Comparison of ENCODE assay signal across 9 mouse cellular contexts in genomic region chr19:10677915-10678771, GRCm38 (mm10). TPM values are rescaled to one million over a fixed set of nuclear protein-coding genes. Genes with fewer than 3 reads are reported as not detected.
DNase-seq lines count a peak whose midpoint lies in the region; ATAC-seq and TF ChIP-seq lines count a peak whose summit lies in the region.
"Had no signal": no experiment of that assay in that cellular context is flagged by ENCODE, and none has a peak within 500 bp of the region (broad histone marks: within the 10 kb centered on the region; RNA-seq: fewer than 3 reads in every experiment).

Gene Pga5 (minus strand): TSS chr19:10678071.

- peak within 1 kb of the TSS; percentile 28; the same call in 1 of the 2 replicates for H3K4me3 ChIP-seq in G1E (ENCODE audit: low read depth, low read length)
- H3K4me3 ChIP-seq in cerebellum, adult 2 months (replicated peaks; ENCODE audit: insufficient read depth, low read depth, low read length), result no peak within 1 kb of the TSS
- H3K4me3 ChIP-seq in forebrain, postnatal 0 days (ENCODE audit: low read depth, low read length), result no peak within 1 kb of the TSS
- no peak within 1 kb of the TSS for H3K4me3 ChIP-seq in hindbrain, embryonic 13.5 days

- no peaks in the 10 kb centered on the region for H3K27me3 ChIP-seq in G1E (ENCODE audit: insufficient read depth, low read length)
- H3K27me3 ChIP-seq in cerebellum, adult 2 months (ENCODE audit: control insufficient read depth, insufficient read depth, low read length), result no peaks in the 10 kb centered on the region
- no peaks in the 10 kb centered on the region for H3K27me3 ChIP-seq in forebrain, postnatal 0 days (ENCODE audit: insufficient read depth, low read length)
- H3K27me3 ChIP-seq in hindbrain, embryonic 13.5 days, result no peaks in the 10 kb centered on the region

- peaks cover 9% of the 10 kb centered on the region for H3K36me3 ChIP-seq in G1E (replicated peaks)
- H3K36me3 ChIP-seq in forebrain, postnatal 0 days (ENCODE audit: insufficient read depth), result no peaks in the 10 kb centered on the region
- no peaks in the 10 kb centered on the region for H3K36me3 ChIP-seq in hindbrain, embryonic 13.5 days

- WGBS in cerebellum, adult 2 months, result 31% methylated on average over 6 of the region's 6 CpGs
- WGBS in forebrain, postnatal 0 days, result 33% methylated on average over 6 of the region's 6 CpGs
- 58% methylated on average over 6 of the region's 6 CpGs for WGBS in hindbrain, embryonic 13.5 days

- no peak within 1 kb of the TSS for H3K9ac ChIP-seq in forebrain, postnatal 0 days
- H3K9ac ChIP-seq in hindbrain, embryonic 13.5 days, result no peak within 1 kb of the TSS

- no peak within 1 kb of the TSS for H3K4me2 ChIP-seq in forebrain, postnatal 0 days (ENCODE audit: low read depth)
- H3K4me2 ChIP-seq in hindbrain, embryonic 13.5 days, result no peak within 1 kb of the TSS

- no peak for DNase-seq in G1E (ENCODE audit: low spot score)
- peak; percentile 87 to 93 for DNase-seq in cerebellum, adult 2 months
- DNase-seq in forebrain, postnatal 0 days, result peak; percentile 89
- peak; percentile 74 for DNase-seq in left cerebral cortex, adult 11 months (ENCODE audit: low spot score)
- peak; percentile 79 for DNase-seq in right cerebral cortex, adult 18-20 months
- DNase-seq in urinary bladder, adult 18-20 months (ENCODE audit: low spot score in 2 of 2), result peak; percentile 48 to 58

- H3K27ac ChIP-seq in cerebellum, adult 2 months (ENCODE audit: insufficient read depth, low read length), result peak within 1 kb of the TSS; percentile 52; the same call in 1 of the 2 replicates
- H3K27ac ChIP-seq in forebrain, postnatal 0 days (ENCODE audit: low read depth, low read length), result no peak within 1 kb of the TSS
- H3K27ac ChIP-seq in hindbrain, embryonic 13.5 days, result no peak within 1 kb of the TSS

- peak; percentile 58 for ATAC-seq in G1E (ENCODE audit: extremely low read depth, insufficient number of reproducible peaks, low FRiP score, poor library complexity, severe bottlenecking)
- ATAC-seq in forebrain, postnatal 0 days, result peak; percentile 44
- ATAC-seq in hindbrain, embryonic 13.5 days (ENCODE audit: low FRiP score), result peak; percentile 58; the same call in 1 of the 2 replicates
- peak; percentile 83 for ATAC-seq in megakaryocyte, adult 5-6 weeks (ENCODE audit: poor library complexity, severe bottlenecking)

- H3K4me1 ChIP-seq in G1E (ENCODE audit: insufficient read depth, low read depth, low read length), result peaks cover 71% of the 10 kb centered on the region
- H3K4me1 ChIP-seq in cerebellum, adult 2 months (ENCODE audit: control insufficient read depth, insufficient read depth, low read length), result peaks cover 5% of the 10 kb centered on the region; the same call in 1 of the 2 replicates
- H3K4me1 ChIP-seq in forebrain, postnatal 0 days (ENCODE audit: insufficient read depth), result peaks cover 4% of the 10 kb centered on the region; the same call in 1 of the 2 replicates
- no peaks in the 10 kb centered on the region; the same call in 1 of the 2 replicates for H3K4me1 ChIP-seq in hindbrain, embryonic 13.5 days (replicated peaks)

- TF ChIP-seq CTCF in G1E (IDR thresholded peaks at IDR 0.05; ENCODE audit: low read depth, low read length), result peak; percentile 75
- peak; percentile 97 for TF ChIP-seq CTCF in cerebellum, adult 2 months (IDR thresholded peaks at IDR 0.05; ENCODE audit: borderline replicate concordance, insufficient read depth, low read depth, low read length)
- peak; percentile 91 for TF ChIP-seq CTCF in forebrain, postnatal 0 days (IDR thresholded peaks at IDR 0.05; ENCODE audit: low read depth)

- H3K9me3 ChIP-seq in G1E (replicated peaks), result no peaks in the 10 kb centered on the region
- no peaks in the 10 kb centered on the region for H3K9me3 ChIP-seq in forebrain, postnatal 0 days (ENCODE audit: low read length)
- no peaks in the 10 kb centered on the region for H3K9me3 ChIP-seq in hindbrain, embryonic 13.5 days

- no peak for TF ChIP-seq POLR2A in cerebellum, adult 2 months (IDR thresholded peaks at IDR 0.05; ENCODE audit: borderline replicate concordance, insufficient read depth, low read length)

RNA-seq across cellular contexts. Expression of gene Pga5, which starts in this region (rescaled TPM):
- 1.6 and 2.4 TPM in 2 replicates for total RNA-seq in G1E (2014; fragmentation: Nextera tagmentation)
- 1.6 and 1.9 TPM in 2 replicates for total RNA-seq in G1E (2017)
- 0.14 TPM in 2 replicates for polyA plus RNA-seq in G1E (2012)
- not detected in 2 replicates for polyA plus RNA-seq in cerebellum, adult 2 months (2012; rRNA removed)
- not detected in 2 replicates for total RNA-seq in forebrain, postnatal 0 days (2014; rRNA removed)
- not detected in 2 replicates for polyA plus RNA-seq in forebrain, postnatal 0 days (2015; fragmentation: Nextera tagmentation; extraction: Ambion mirVana)
- polyA plus RNA-seq in hindbrain, embryonic 13.5 days (2015; fragmentation: Nextera tagmentation; extraction: Ambion mirVana), result not detected in 2 replicates
- not detected in 2 replicates for total RNA-seq in megakaryocyte, adult 5-6 weeks (2015)
- total RNA-seq in megakaryocyte, adult 5-6 weeks (2017), result 0.20 TPM in 1 of 2 replicates, not detected in the other
- total RNA-seq: hematopoietic stem cell, adult 5-6 weeks had no signal

Comparison
In these comparisons a context has a peak if more than half of its experiments do, and no peak if none do; other contexts are left out.
1. Peak in DNase-seq and H3K27ac ChIP-seq in cerebellum, adult 2 months; RNA of the gene not detected or under 1 TPM.
2. Peak in DNase-seq and ATAC-seq in forebrain, postnatal 0 days; RNA of the gene not detected or under 1 TPM.
3. Peak in ATAC-seq in hindbrain, embryonic 13.5 days; RNA of the gene not detected or under 1 TPM.
4. Peak in ATAC-seq in megakaryocyte, adult 5-6 weeks; RNA of the gene not detected or under 1 TPM.